Mouse (Mus musculus) hindbrain, embryonic 12.5 days (tissue): Measurements from ENCODE around the gene Zfp296. TPM values are rescaled to one million over a fixed set of nuclear protein-coding genes. Genes with fewer than 3 reads are reported as not detected.
"Not testable (repeated sequence)": the region's sequence is repeated elsewhere in the genome, so short reads cannot be mapped to it uniquely, and the experiment has no call there.

Experiments used
- ATAC-seq: fragments of 200-750 bp; cut with Nextera tagmentation; 2 replicates; pipeline ENCODE4 v1.8.0; 2017; ENCODE audit warnings: moderate TSS enrichment; ENCODE audit not compliant: low FRiP score
- H3K27ac ChIP-seq: fragments of 300-500 bp; sonication (generic); 2 replicates; pipeline ENCODE4 v1.5.1; 2016; ENCODE audit warnings: mild to moderate bottlenecking
- H3K27me3 ChIP-seq: fragments of 300-500 bp; sonication (generic); 2 replicates; pipeline ENCODE4 v1.6.1; 2016; ENCODE audit warnings: mild to moderate bottlenecking
- H3K36me3 ChIP-seq: fragments of 300-500 bp; sonication (generic); 2 replicates; pipeline ENCODE4 v1.6.1; 2016; ENCODE audit warnings: mild to moderate bottlenecking
- H3K4me1 ChIP-seq: fragments of 300-500 bp; sonication (generic); 2 replicates; pipeline ENCODE4 v1.6.1; 2016
- H3K4me2 ChIP-seq: fragments of 300-500 bp; sonication (generic); replicated peaks from 2 replicates; pipeline ENCODE4 v1.6.1; 2016; ENCODE audit warnings: mild to moderate bottlenecking
- H3K4me3 ChIP-seq: fragments of 300-500 bp; sonication (generic); 2 replicates; pipeline ENCODE4 v1.5.1; 2016; ENCODE audit warnings: mild to moderate bottlenecking
- H3K9ac ChIP-seq: fragments of 300-500 bp; sonication (generic); 2 replicates; pipeline ENCODE4 v1.6.1; 2016; ENCODE audit warnings: mild to moderate bottlenecking, moderate library complexity
- H3K9me3 ChIP-seq: fragments of 300-500 bp; sonication (generic); replicated peaks from 2 replicates; pipeline ENCODE4 v1.6.1; 2016; ENCODE audit warnings: mild to moderate bottlenecking
- WGBS: fragments of 180-500 bp; shearing (Covaris S2); methylation state at CpG from one replicate; pipeline ENCODE4 v1.1.7; 2016; 5-methylcytosine and 5-hydroxymethylcytosine counted together
- polyA plus RNA-seq: library from polyadenylated mRNA; unstranded; fragments of >200 nt; fragmentation: Nextera tagmentation; extraction: Ambion mirVana; gene quantifications from 2 replicates; pipeline ENCODE4 v1.2.1, GENCODE M21; 2016

Zfp296 gene
- polyA plus RNA-seq, 1 experiment from 2014 or later: 0.30 TPM

DNA sequence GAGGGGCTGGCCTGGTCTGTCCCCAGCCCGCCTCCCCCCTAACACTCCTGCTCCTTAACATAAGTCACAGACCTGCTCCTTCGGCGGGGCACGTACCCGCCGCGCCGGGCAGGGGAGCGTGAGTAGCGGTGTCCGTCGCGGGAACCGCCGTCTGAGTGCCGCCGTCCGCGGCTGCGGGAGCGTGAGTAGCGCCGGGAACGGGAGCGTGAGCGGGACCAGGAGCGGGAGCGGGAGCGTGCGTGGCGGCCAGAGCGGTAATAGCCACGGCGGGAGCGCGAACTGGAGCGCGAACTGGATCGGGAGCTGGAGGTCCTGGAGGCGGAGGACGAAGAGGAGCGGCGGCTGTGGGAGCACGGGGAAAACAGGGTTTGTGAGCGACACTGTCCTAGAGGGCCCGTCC lies 9.2 kb downstream of the Zfp296 start:
- no peaks in the 10 kb centered on the region for H3K9me3 ChIP-seq
- H3K9ac ChIP-seq: no peak overlapping the region
- H3K4me2 ChIP-seq: no peak overlapping the region
- no peaks in the 10 kb centered on the region for H3K27me3 ChIP-seq
- H3K4me1 ChIP-seq: no peaks in the 10 kb centered on the region
- no peak overlapping the region for H3K4me3 ChIP-seq
- WGBS: 77% methylated on average over 46 of the region's 46 CpGs
- H3K27ac ChIP-seq: no peak overlapping the region
- peaks cover 95% of the 10 kb centered on the region for H3K36me3 ChIP-seq
- no peak for ATAC-seq

DNA sequence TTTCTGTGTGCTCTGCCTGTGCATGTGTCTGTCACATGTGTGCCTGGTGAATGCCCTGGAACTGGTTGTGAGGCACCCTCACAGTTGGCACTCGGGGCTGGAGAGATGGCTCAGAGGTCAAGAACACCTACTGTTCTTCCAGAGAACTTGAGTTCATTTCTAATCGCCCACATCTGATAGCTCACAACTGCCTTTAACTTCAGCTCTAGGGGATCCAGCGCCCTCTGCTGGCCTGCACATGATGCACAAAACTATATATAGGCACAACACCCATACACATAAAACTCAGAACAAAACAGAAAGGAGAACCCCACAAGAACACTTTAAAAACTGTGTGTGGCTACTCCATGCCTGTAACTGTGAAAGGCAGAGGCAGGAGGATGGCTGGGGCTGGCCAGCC lies 12.1 kb downstream of the Zfp296 start:
- H3K4me1 ChIP-seq: no peaks in the 10 kb centered on the region
- H3K9ac ChIP-seq: no peak overlapping the region
- no peaks in the 10 kb centered on the region for H3K9me3 ChIP-seq
- 51% methylated on average over 3 of the region's 3 CpGs for WGBS
- H3K36me3 ChIP-seq: peaks cover 97% of the 10 kb centered on the region
- no peak for ATAC-seq
- H3K27me3 ChIP-seq: no peaks in the 10 kb centered on the region
- no peak overlapping the region for H3K4me3 ChIP-seq
- no peak overlapping the region for H3K27ac ChIP-seq
- no peak overlapping the region for H3K4me2 ChIP-seq

DNA sequence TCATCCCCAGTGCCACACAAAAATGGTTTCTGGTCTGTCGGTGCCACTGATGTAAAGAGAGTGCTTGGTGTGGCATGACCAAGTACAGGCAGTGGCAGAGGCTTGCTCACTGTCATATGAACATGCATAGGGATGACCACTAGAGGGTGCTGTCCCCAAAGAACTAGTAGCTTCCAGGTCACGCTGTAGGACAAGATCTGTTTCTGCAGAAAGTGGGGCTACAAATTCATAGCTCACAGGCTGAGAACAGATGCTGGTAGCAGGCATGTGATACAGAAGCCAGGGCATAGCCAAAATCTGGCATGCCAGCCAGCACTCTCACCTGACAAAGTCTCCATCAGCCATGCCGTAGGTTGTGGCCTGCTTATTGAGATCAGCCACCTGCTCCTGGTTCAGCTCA lies 12.8 kb downstream of the Zfp296 start:
- peaks cover 97% of the 10 kb centered on the region for H3K36me3 ChIP-seq
- ATAC-seq: peak; percentile 57; the same call in 1 of the 2 replicates
- no peak overlapping the region for H3K9ac ChIP-seq
- WGBS: 63% methylated on average over 3 of the region's 3 CpGs
- H3K27me3 ChIP-seq: no peaks in the 10 kb centered on the region
- H3K27ac ChIP-seq: no peak overlapping the region
- H3K4me2 ChIP-seq: no peak overlapping the region
- H3K4me3 ChIP-seq: no peak overlapping the region
- H3K4me1 ChIP-seq: no peaks in the 10 kb centered on the region
- no peaks in the 10 kb centered on the region for H3K9me3 ChIP-seq

DNA sequence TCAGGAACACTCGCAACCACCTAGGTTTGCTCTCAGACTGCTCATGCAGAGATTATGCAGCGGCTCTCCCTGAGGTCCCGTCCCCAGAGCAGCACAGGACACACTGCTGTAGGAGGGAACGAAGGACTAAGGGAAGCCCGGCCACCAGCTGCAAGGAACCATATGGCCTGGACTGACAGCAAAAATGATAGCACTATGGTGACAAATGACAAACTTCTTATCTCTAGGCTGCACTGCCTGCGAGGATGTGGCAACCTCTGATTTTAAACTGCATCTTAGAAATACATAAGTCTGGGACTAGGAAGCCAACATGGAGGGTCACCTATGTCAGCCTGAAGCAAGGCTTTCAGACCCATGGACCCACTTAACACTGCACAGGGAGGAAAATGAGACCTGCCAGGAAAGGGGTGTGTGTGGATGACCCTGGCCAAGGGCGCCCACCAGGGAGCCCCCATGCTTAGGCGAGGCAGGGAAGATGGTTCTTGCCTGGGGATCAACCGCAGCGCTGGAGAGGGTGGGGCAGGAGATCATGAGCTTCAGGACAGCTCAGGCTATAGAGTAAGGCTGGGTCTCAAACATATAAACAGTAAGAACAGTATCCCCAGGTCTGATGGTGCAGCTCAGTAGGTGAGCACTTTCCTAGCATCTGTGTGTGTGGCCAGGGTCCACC lies 16.1 kb downstream of the Zfp296 start:
- peaks cover 89% of the 10 kb centered on the region for H3K36me3 ChIP-seq
- H3K4me1 ChIP-seq: no peaks in the 10 kb centered on the region
- 91% methylated on average over 10 of the region's 10 CpGs for WGBS
- no peaks in the 10 kb centered on the region for H3K9me3 ChIP-seq
- H3K4me3 ChIP-seq: no peak overlapping the region
- no peak overlapping the region for H3K27ac ChIP-seq
- no peak overlapping the region for H3K4me2 ChIP-seq
- H3K27me3 ChIP-seq: no peaks in the 10 kb centered on the region
- H3K9ac ChIP-seq: no peak overlapping the region
- ATAC-seq: no peak

DNA sequence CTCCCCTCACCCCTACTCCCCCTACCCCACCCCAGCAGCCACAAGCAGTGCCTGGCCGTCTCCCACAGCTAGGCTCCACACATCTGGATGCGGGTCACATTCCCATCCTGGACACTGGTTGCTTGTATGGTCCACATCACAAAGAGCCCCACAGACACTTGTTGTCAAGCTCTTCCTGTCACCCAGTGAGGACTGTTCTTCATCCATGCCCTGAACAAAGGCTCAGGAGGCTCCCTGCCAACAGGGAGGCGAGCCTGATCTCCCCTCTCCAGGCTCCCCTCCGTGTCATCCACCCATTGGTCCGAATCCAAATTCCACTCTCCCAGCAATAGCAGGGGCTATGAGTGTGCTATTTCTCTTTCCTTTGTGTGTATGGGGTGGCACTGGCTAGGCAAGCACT lies 23.5 kb downstream of the Zfp296 start:
- Histone ChIP-seq H3K27ac (0 out of 2 replicates have a peak overlapping the region, but pooled peaks have one; percentile 30), H3K4me1 (peaks cover 34% of the 10 kb centered on the region)

DNA sequence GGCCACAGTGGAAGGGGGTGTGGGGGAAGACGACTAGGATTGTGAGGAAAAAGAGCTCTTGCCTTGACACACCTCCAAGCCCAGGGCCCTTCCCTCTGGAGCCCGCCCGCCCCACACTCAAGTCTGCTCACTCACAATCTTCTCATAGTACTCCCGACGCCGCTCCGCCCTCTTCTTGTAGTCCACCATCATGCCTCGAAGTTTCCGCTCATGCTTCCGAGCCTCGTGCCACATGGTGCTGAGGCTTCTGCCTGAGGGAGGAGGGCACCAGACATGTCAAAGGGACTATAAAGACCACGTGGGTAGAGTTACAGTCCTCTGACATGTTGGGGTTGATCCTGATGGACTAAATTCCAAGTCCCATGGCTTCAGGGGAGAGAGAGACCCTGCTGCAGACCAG lies 26.0 kb downstream of the Zfp296 start:
- no peak overlapping the region for H3K27ac ChIP-seq
- peaks cover 34% of the 10 kb centered on the region for H3K4me1 ChIP-seq
- H3K9me3 ChIP-seq: no peaks in the 10 kb centered on the region
- peak overlapping the region; percentile 80 for H3K4me3 ChIP-seq
- peak overlapping the region; percentile 94 for H3K4me2 ChIP-seq
- no peaks in the 10 kb centered on the region for H3K27me3 ChIP-seq
- peak overlapping the region; percentile 90; the same call in 1 of the 2 replicates for H3K9ac ChIP-seq
- 84% methylated on average over 12 of the region's 12 CpGs for whole genome bisulfite sequencing
- H3K36me3 ChIP-seq: peaks cover 39% of the 10 kb centered on the region
- ATAC-seq: no peak

More for the DNA sequence above, 23.5 kb downstream of the Zfp296 start:
- ATAC-seq: peak; percentile 53
- Histone ChIP-seq H3K27me3 (no peaks in the 10 kb centered on the region), H3K4me2 (no peak overlapping the region), H3K9ac (no peak overlapping the region), H3K36me3 (peaks cover 54% of the 10 kb centered on the region), H3K9me3 (no peaks in the 10 kb centered on the region), H3K4me3 (no peak overlapping the region)
- 55% methylated on average over 5 of the region's 5 CpGs for WGBS

DNA sequence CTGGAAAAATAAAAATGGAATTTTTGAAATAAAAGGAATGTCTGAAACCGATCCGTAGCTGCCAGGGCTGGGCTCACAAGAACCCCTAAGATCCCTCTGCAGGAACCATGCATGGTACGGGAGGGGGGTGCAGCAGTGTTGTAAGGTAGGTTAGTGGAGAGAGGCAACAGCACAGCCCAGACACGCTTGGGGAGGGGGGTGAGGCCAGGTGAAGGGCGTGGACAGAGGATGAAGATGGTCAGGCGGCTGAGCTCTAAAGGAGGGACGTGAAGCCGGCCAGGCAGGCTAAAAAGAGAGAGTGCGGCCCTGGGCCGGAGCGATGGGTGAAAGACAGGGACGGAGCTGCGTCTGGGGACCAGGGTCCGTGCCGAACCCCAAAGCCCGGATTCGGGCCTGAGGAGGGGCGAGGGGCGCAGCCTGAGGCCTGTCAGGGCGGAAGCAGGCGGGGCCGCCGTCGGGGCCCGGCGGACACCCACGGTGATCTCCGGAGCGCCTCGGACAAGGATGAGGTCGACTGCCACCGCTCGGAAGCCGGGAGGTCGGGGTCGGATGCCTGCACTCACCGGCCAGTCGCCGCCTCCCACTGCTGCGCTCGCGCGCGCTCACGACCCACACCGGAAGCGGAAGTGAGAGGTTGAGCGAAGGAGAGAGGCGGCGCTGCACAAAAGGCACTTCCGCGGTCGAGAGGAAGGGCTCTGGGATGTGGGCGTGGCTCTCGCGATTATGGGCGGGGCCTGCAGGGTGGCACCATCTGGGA lies 26.9 kb downstream of the Zfp296 start, which contains the start of gene Clasrp:
Gene Clasrp (minus strand): TSS at position 638 of the 757 bp plus-strand sequence.
- H3K4me1 ChIP-seq: peaks cover 34% of the 10 kb centered on the region
- H3K4me3 ChIP-seq: peak within 1 kb of the TSS; percentile 80
- 2% methylated on average over 52 of the region's 57 CpGs for WGBS
- no peaks in the 10 kb centered on the region for H3K9me3 ChIP-seq
- peaks cover 30% of the 10 kb centered on the region for H3K36me3 ChIP-seq
- H3K4me2 ChIP-seq: peak within 1 kb of the TSS; percentile 94
- H3K27me3 ChIP-seq: no peaks in the 10 kb centered on the region
- peak within 1 kb of the TSS; percentile 90 for H3K9ac ChIP-seq
- ATAC-seq: peak; percentile 87
- peak within 1 kb of the TSS; percentile 70 for H3K27ac ChIP-seq

DNA sequence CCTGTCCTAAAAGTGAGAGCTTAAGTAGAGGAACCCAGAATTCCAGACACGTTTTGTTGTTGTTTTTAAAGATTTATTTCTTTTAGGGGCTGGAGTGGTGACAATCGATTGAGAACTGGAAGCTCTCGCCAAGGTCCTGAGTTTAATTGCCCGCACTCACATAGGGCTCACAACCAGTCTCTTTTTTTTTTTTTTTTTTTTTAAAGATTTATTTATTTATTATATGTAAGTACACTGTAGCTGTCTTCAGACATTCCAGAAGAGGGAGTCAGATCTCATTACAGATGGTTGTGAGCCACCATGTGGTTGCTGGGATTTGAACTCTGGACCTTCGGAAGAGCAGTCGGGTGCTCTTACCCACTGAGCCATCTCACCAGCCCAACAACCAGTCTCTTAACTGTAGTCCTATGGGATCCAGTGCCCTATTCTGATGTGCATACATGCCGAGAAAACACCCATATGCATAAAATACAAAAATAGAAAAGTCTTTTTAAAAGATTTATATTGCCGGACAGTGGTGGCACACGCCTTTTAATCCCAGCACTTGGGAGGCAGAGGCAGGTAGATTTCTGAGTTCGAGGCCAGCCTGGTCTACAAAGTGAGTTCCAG lies 27.6 kb downstream of the Zfp296 start:
- Histone ChIP-seq H3K36me3 (peaks cover 24% of the 10 kb centered on the region; the same call in 1 of the 2 replicates), H3K4me1 (peaks cover 34% of the 10 kb centered on the region), H3K4me3 (peak overlapping the region; percentile 80), H3K27ac (0 out of 2 replicates have a peak overlapping the region, but pooled peaks have one; percentile 5), H3K4me2 (peak overlapping the region; percentile 94)
- not testable (repeated sequence) for H3K9me3 ChIP-seq, H3K27me3 ChIP-seq, H3K9ac ChIP-seq
- 60% methylated on average over 10 of the region's 10 CpGs for WGBS
- peak; percentile 15; the same call in 1 of the 2 replicates for ATAC-seq

DNA sequence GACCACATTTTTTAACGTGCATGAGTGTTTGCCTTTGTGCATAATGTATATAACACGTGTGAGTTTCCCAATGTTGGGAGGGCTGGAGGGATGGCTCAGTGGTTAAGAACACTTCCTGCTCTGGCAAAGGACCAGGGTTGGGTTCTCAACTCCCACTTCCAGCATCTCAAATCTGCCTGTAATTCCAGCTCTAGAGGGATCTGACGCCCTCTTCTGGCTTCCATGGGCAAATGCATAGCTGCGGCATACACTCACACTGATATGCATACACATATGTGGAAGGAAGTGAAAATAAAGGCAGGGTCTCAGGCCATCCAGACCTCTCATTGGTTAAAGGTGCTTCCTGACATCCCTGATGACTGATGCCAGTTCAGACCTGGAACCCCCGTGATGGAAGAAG lies 30.2 kb downstream of the Zfp296 start:
- H3K4me3 ChIP-seq: no peak overlapping the region
- H3K9ac ChIP-seq: no peak overlapping the region
- no peaks in the 10 kb centered on the region for H3K9me3 ChIP-seq
- 80% methylated on average over 5 of the region's 5 CpGs for WGBS
- H3K4me2 ChIP-seq: no peak overlapping the region
- H3K27ac ChIP-seq: no peak overlapping the region
- 0 out of 2 replicates have a peak, but pooled peaks cover 3% of the 10 kb centered on the region for H3K36me3 ChIP-seq
- H3K4me1 ChIP-seq: peaks cover 15% of the 10 kb centered on the region
- no peak for ATAC-seq
- no peaks in the 10 kb centered on the region for H3K27me3 ChIP-seq

DNA sequence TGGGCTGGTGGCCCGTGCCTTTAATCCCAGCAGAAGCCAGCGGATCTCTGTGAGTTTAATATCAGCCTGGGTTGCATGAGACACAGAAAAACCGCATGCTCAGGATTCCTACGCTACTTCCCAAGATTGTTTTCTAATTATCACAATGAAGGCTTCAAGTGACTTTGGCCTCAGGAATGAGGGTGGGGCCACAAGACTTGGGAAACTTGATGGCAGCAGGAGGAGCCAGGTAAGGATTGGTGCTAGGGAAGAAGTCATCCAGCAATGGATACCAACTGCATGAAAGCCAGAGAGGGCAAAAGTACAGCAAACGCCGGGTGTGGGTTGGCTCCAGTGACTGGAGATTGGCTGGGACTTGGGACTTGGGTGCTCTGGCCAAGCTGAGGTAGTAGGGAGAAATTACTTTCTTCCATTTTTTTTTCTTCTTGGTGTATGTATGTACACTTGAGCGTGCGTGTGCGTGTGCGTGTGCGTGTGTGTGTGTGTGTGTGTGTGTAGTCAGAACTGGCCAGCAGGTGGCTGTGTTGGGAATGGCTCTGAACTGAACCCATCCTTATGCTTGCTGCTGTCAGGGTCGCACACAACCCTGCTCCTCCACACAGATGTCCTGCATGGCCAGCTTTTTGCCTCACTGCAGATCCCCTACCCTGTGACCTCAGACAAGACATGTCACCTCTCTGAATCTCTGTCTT lies 32.7 kb downstream of the Zfp296 start:
- WGBS: 91% methylated on average over 12 of the region's 12 CpGs
- no peaks in the 10 kb centered on the region for H3K4me1 ChIP-seq
- no peak overlapping the region for H3K9ac ChIP-seq
- H3K27ac ChIP-seq: no peak overlapping the region
- H3K36me3 ChIP-seq: no peaks in the 10 kb centered on the region
- no peak overlapping the region for H3K4me3 ChIP-seq
- H3K9me3 ChIP-seq: no peaks in the 10 kb centered on the region
- H3K27me3 ChIP-seq: no peaks in the 10 kb centered on the region
- no peak overlapping the region for H3K4me2 ChIP-seq
- no peak for ATAC-seq

DNA sequence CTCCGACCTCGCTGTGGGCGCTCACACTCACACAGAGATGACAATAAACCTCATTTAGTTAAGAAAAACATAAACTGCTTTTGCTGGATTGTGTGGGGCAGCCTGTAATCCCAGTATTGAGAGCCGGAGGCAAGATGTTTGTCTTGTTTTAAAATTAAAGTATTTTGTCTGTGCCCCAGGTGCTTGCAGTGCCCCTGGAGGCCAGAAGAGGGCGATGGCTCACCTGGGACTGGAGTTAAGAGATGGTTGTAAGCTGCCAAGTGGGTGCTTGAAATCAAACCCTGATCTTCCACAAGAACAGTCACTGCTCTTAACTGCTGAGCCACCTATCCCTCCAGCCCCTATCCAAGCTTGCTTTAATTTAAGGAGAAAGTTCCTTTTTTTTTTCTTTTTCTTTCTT lies 33.9 kb downstream of the Zfp296 start:
- Histone ChIP-seq H3K9ac (no peak overlapping the region), H3K9me3 (no peaks in the 10 kb centered on the region), H3K27ac (no peak overlapping the region), H3K4me1 (no peaks in the 10 kb centered on the region), H3K36me3 (no peaks in the 10 kb centered on the region), H3K4me2 (no peak overlapping the region), H3K27me3 (no peaks in the 10 kb centered on the region), H3K4me3 (no peak overlapping the region)
- no peak for ATAC-seq
- 76% methylated on average over 5 of the region's 5 CpGs for WGBS
